Mouse (Mus musculus) olfactory bulb, adult 2 months (tissue): ENCODE results near the gene Apmap. TPM values are rescaled to one million over a fixed set of nuclear protein-coding genes. Genes with fewer than 3 reads are reported as not detected.

Experiments used
- H3K27ac ChIP-seq: fragments of 200-500 bp; 2 replicates; pipeline ENCODE4 v1.5.1; 2012; ENCODE audit warnings: low read depth, low read length; ENCODE audit not compliant: insufficient read depth
- H3K4me1 ChIP-seq: fragments of 200-500 bp; 2 replicates; pipeline ENCODE4 v1.6.1; 2012; ENCODE audit warnings: low read length; ENCODE audit not compliant: control insufficient read depth, insufficient read depth
- H3K4me3 ChIP-seq: fragments of 200-500 bp; 2 replicates; pipeline ENCODE4 v1.5.1; 2012; ENCODE audit warnings: mild to moderate bottlenecking, low read depth, low read length, moderate library complexity; ENCODE audit not compliant: insufficient read depth
- CTCF ChIP-seq: fragments of 200-500 bp; IDR thresholded peaks from 2 replicates; pipeline ENCODE4 v1.5.1; 2012; ENCODE audit warnings: low read depth, mild to moderate bottlenecking, low read length, moderate library complexity; ENCODE audit not compliant: insufficient read depth
- POLR2A ChIP-seq: fragments of 200-500 bp; IDR thresholded peaks from 2 replicates; pipeline ENCODE4 v1.6.1; 2012; ENCODE audit warnings: mild to moderate bottlenecking, low read depth, low read length, moderate library complexity; ENCODE audit not compliant: insufficient read depth
- WGBS: fragments of 180-500 bp; shearing (Covaris S2); methylation state at CpG from one replicate; pipeline ENCODE4 v1.1.7; 2018; 5-methylcytosine and 5-hydroxymethylcytosine counted together
- polyA plus RNA-seq: library from polyadenylated mRNA; stranded (reverse); fragments of >200 nt; gene quantifications from 2 replicates; pipeline ENCODE4 v1.2.4, GENCODE M21; 2012; ENCODE audit warnings: low replicate concordance; ENCODE audit not compliant: missing spikeins, insufficient read depth, insufficient read length

Gene Apmap
- polyA plus RNA-seq: not detected in 2 replicates

- under 1% methylated on average over 42 of the region's 42 CpGs for WGBS
- peak within 1 kb of the TSS; percentile 95 for H3K4me3 ChIP-seq
- peak within 1 kb of the TSS; percentile 45; the same call in 1 of the 2 replicates for H3K27ac ChIP-seq
- TF ChIP-seq CTCF (no peak), POLR2A (no peak; the same call in 1 of the 2 replicates)
- H3K4me1 ChIP-seq: no peaks in the 10 kb centered on the region
Measured at GRCm38 (mm10) chr2:150608087-150608799, at the start of gene Apmap. Apmap (minus strand) TSS chr2:150608567.

GRCm38 (mm10) chr2:150656975-150657768, 48.8 kb upstream of the Apmap start:
- no peak overlapping the region for H3K4me3 ChIP-seq
- WGBS: 52% methylated on average over 8 of the region's 8 CpGs
- no peak overlapping the region for H3K27ac ChIP-seq
- peaks cover 6% of the 10 kb centered on the region; the same call in 1 of the 2 replicates for H3K4me1 ChIP-seq
- TF ChIP-seq POLR2A (no peak), CTCF (no peak)

- Histone ChIP-seq H3K4me3 (no peak overlapping the region), H3K4me1 (peaks cover 6% of the 10 kb centered on the region), H3K27ac (no peak overlapping the region)
- WGBS: 97% methylated on average over 3 of the region's 3 CpGs
- no peak for TF ChIP-seq POLR2A
Measured at GRCm38 (mm10) chr2:150656112-150656511, 47.7 kb upstream of the Apmap start.

GRCm38 (mm10) chr2:150655290-150655689, 46.9 kb upstream of the Apmap start:
- Histone ChIP-seq H3K4me3 (no peak overlapping the region), H3K27ac (no peak overlapping the region), H3K4me1 (peaks cover 7% of the 10 kb centered on the region)
- 80% methylated on average over 6 of the region's 6 CpGs for WGBS
- no peak for TF ChIP-seq CTCF
- no peak for TF ChIP-seq POLR2A

GRCm38 (mm10) chr2:150654814-150655213, 46.4 kb upstream of the Apmap start:
- H3K4me1 ChIP-seq: peaks cover 9% of the 10 kb centered on the region
- 89% methylated on average over 2 of the region's 2 CpGs for WGBS
- H3K27ac ChIP-seq: no peak overlapping the region
- no peak overlapping the region for H3K4me3 ChIP-seq
- TF ChIP-seq CTCF (no peak), POLR2A (no peak)

GRCm38 (mm10) chr2:150651366-150651765, 43.0 kb upstream of the Apmap start:
- TF ChIP-seq CTCF (no peak), POLR2A (no peak)
- H3K27ac ChIP-seq: no peak overlapping the region
- peaks cover 26% of the 10 kb centered on the region for H3K4me1 ChIP-seq
- no peak overlapping the region for H3K4me3 ChIP-seq
- 59% methylated on average over 9 of the region's 9 CpGs for WGBS

- H3K27ac ChIP-seq: 0 out of 2 replicates have a peak overlapping the region, but pooled peaks have one; percentile 26
Measured at GRCm38 (mm10) chr2:150650511-150651074, 42.2 kb upstream of the Apmap start.

GRCm38 (mm10) chr2:150648300-150648895, 40.0 kb upstream of the Apmap start:
- Histone ChIP-seq H3K4me3 (no peak overlapping the region), H3K4me1 (peaks cover 26% of the 10 kb centered on the region), H3K27ac (peak overlapping the region; percentile 71)
- TF ChIP-seq CTCF: no peak
- no peak for TF ChIP-seq POLR2A
- WGBS: 22% methylated on average over 13 of the region's 13 CpGs

More at GRCm38 (mm10) chr2:150650511-150651074, 42.2 kb upstream of the Apmap start:
- WGBS: 42% methylated on average over 7 of the region's 7 CpGs
- H3K4me1 ChIP-seq: peaks cover 26% of the 10 kb centered on the region
- TF ChIP-seq POLR2A: no peak
- TF ChIP-seq CTCF: no peak
- no peak overlapping the region for H3K4me3 ChIP-seq
